Mouse (Mus musculus) urinary bladder, postnatal 14 days (tissue): ENCODE results near the gene Ptgs2.
A peak's percentile ranks its signal among the peaks of the same experiment; 100 is the strongest.

Experiments used
- DNase-seq: peaks from one replicate; pipeline ENCODE4 v3.0.0; 2021; ENCODE audit warnings: low spot score

The Ptgs2 gene

DNA sequence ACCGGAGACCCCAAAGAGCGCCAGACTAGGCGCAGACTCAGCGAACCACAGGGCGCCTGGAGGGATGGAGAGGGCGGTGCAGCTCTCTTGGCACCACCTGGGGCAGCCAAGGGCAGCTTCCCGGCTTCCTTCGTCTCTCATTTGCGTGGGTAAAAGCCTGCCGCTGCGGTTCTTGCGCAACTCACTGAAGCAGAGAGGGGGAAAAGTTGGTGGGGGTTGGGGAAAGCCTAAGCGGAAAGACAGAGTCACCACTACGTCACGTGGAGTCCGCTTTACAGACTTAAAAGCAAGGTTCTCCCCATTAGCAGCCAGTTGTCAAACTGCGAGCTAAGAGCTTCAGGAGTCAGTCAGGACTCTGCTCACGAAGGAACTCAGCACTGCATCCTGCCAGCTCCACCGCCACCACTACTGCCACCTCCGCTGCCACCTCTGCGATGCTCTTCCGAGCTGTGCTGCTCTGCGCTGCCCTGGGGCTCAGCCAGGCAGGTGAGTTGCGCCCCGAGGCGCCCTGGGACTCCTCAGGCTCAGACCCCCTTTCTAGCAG is at the start of gene Ptgs2:
Gene Ptgs2 (plus strand): TSS at position 242 of the 544 bp plus-strand sequence.
- DNase-seq: peak; percentile 67

GRCm38 (mm10) chr1:150050256-150050655 is 49.6 kb upstream of the Ptgs2 start:
- DNase-seq: no peak

- DNase-seq: no peak
These were observed 34.1 kb upstream of the Ptgs2 start for GRCm38 (mm10) chr1:150065684-150066083.

DNA sequence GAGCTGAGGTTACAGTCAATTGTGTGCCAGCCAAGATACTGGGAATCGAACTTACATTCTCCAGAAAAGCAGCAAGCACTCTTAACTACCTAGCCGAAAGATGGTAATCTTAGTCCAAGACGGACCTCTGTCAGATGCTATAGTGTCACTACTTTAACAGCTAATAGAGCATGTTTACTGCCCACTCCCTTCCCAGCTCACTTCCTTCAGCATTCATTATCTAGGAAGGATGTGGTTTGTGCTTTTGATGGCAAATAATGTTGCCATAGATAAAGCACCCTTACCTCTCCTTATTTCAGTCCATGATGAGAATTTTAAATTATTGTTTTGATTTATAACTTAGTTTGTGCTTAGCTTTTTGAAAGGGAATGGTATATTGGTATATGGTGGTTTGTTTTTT is 27.0 kb upstream of the Ptgs2 start:
- DNase-seq: no peak

DNA sequence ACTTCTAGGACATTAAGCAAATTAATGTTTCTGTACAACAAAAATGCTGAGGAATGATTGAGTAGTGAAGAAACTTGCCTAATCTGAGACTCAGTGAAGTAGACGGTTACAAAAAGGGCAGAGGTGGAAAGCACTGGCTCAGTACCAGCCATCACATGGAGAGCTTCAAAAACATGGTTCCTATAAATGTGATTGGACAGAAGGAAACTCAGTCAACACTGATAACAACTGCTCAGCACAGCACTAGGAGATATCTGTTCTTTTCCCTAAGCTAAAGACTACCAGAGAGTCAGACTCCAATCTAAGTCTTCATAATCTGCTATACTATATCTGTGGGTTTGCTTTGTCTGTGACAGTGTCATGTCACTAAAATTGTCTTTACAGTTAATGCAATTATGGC is 25.2 kb upstream of the Ptgs2 start:
- no peak for DNase-seq

GRCm38 (mm10) chr1:150089040-150089692 is 10.7 kb upstream of the Ptgs2 start:
- DNase-seq: no peak

DNA sequence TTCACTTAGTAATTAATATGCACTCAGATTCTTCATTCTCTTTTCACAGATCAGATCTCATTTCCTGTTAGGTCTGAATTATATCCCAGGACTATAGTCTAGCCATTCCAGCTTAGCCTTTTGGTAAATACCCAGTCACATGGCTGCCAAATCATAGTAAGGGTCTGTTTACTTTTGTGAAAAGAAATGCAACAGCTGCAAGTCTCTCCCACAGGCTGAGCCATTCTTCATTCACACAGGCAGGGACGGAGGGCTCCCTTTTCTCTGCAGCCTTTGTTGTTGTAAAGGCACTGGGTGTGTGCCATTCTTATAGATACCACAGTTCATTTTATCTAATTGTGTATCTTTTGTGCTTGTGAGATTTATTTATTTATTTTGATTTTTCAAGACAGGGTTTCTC is 9.6 kb upstream of the Ptgs2 start:
- DNase-seq: no peak

- no peak for DNase-seq
These were observed 2.8 kb upstream of the Ptgs2 start for GRCm38 (mm10) chr1:150097036-150097435.

- DNase-seq: no peak
These were observed 2.1 kb upstream of the Ptgs2 start for GRCm38 (mm10) chr1:150097721-150098120.

DNA sequence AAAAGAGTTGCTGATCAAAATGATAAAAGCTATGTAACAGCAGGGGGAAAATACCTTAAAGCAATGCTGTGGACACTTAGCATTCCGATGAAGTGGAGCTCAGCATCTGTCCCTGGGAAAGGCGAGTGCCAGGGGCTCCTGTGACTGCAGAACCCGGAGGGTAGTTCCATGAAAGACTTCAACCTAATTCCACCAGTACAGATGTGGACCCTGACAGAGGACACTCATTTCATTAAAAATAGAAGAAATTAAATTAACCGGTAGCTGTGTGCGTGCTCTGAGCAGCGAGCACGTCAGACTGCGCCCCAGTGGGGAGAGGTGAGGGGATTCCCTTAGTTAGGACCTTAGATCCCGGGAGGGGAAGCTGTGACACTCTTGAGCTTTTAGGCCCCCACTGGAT is 457 bp upstream of the Ptgs2 start:
- DNase-seq: no peak

GRCm38 (mm10) chr1:150104228-150104720 is 4.4 kb downstream of the Ptgs2 start:
- DNase-seq: no peak

GRCm38 (mm10) chr1:150106736-150107135 is 6.9 kb downstream of the Ptgs2 start:
- DNase-seq: no peak

- DNase-seq: no peak
These were observed 9.8 kb downstream of the Ptgs2 start for GRCm38 (mm10) chr1:150109591-150109990.

GRCm38 (mm10) chr1:150115352-150115751 is 15.5 kb downstream of the Ptgs2 start:
- DNase-seq: peak; percentile 5

DNA sequence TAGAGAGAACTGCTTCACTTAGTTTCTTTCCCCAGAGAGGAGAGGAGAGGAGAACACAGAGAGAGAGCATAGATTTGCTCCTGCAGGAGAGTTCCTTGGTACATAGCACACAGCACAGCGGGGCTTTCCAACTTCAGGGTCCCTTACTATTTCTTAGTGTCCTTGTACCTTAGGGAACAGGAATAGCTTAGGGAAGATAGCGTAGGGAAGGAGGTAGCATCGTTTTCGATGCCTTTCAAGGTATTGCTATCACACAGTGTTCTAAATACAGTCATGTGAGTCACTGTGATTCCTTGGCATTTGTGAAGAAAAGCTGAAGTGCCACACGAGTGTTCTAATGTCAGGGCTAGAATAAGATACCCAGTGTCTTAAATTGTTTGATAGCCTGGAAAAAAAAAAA is 18.5 kb downstream of the Ptgs2 start:
- DNase-seq: no peak

- DNase-seq: no peak
These were observed 25.7 kb downstream of the Ptgs2 start for GRCm38 (mm10) chr1:150125568-150125967.

- DNase-seq: no peak
These were observed 30.2 kb downstream of the Ptgs2 start for GRCm38 (mm10) chr1:150130070-150130469.

- no peak for DNase-seq
These were observed 30.9 kb downstream of the Ptgs2 start for GRCm38 (mm10) chr1:150130586-150131275.

- DNase-seq: no peak
These were observed 35.5 kb downstream of the Ptgs2 start for GRCm38 (mm10) chr1:150135350-150135749.

GRCm38 (mm10) chr1:150139730-150140129 is 39.9 kb downstream of the Ptgs2 start:
- peak; percentile 10 for DNase-seq

DNA sequence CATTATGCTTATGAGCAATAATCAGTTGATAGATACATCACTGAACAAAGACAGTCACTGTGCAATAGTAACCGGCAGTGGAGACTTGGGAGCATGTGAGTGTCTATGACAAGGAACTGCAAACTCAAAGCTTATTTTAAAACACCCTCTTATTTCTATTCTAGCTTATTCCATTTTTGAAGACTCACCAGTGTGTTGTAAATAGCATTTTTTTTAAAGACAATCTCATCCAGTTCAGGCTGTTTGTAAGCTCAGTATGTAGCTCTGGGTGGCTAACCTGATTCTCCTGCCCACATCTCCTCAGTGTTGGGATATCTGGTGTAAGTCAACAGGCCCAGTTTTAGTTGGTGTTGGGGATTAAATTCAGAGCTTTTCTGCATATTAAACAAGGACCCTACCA is 42.1 kb downstream of the Ptgs2 start:
- no peak for DNase-seq

- DNase-seq: no peak
These were observed 43.7 kb downstream of the Ptgs2 start for GRCm38 (mm10) chr1:150143578-150143977.

DNA sequence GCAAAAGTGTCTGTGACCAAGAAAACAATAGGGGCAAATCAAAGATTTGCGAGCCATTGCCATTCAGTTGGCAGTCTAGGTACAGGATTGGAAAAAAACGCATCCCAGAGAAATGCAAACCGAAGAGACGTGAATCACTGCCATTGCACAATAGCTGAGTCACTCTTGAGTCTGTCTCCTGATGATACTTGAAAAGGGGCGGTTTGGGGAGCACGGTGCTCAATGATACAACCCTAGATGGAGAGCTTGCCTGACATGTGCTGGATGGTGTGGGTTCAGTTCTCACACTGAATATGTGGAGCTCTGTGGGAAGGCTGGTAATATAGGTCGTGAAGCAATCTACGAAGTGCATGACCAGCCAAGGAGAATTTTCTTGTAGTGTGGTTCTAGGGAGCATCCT is 45.2 kb downstream of the Ptgs2 start:
- DNase-seq: peak; percentile 14
